Mouse (Mus musculus) embryonic facial prominence, embryonic 15.5 days (tissue): ENCODE data around the gene Vars. TPM values are rescaled to one million over a fixed set of nuclear protein-coding genes. Genes with fewer than 3 reads are reported as not detected.
A peak's percentile ranks its signal among the peaks of the same experiment; 100 is the strongest.

Experiments
- ATAC-seq: fragments of 200-750 bp; cut with Nextera tagmentation; 2 replicates; pipeline ENCODE4 v1.8.0; 2017; ENCODE audit warnings: low read depth, moderate TSS enrichment; ENCODE audit not compliant: insufficient number of reproducible peaks, low FRiP score, low TSS enrichment
- H3K27ac ChIP-seq: fragments of 300-500 bp; sonication (generic); replicated peaks from 2 replicates; pipeline ENCODE4 v1.5.1; 2015; ENCODE audit warnings: mild to moderate bottlenecking, inconsistent platforms
- H3K27me3 ChIP-seq: fragments of 300-500 bp; sonication (generic); 2 replicates; pipeline ENCODE4 v1.6.1; 2015; ENCODE audit warnings: inconsistent platforms
- H3K36me3 ChIP-seq: fragments of 300-500 bp; sonication (generic); 2 replicates; pipeline ENCODE4 v1.6.1; 2015; ENCODE audit warnings: mild to moderate bottlenecking, inconsistent platforms
- H3K4me1 ChIP-seq: fragments of 300-500 bp; sonication (generic); 2 replicates; pipeline ENCODE4 v1.6.1; 2015; ENCODE audit warnings: inconsistent platforms
- H3K4me2 ChIP-seq: fragments of 300-500 bp; sonication (generic); replicated peaks from 2 replicates; pipeline ENCODE4 v1.6.1; 2015; ENCODE audit warnings: mild to moderate bottlenecking, inconsistent platforms
- H3K4me3 ChIP-seq: fragments of 300-500 bp; sonication (generic); replicated peaks from 2 replicates; pipeline ENCODE4 v1.5.1; 2015; ENCODE audit warnings: mild to moderate bottlenecking, inconsistent platforms
- H3K9ac ChIP-seq: fragments of 300-500 bp; sonication (generic); 2 replicates; pipeline ENCODE4 v1.6.1; 2015; ENCODE audit warnings: inconsistent platforms
- H3K9me3 ChIP-seq: fragments of 300-500 bp; sonication (generic); replicated peaks from 2 replicates; pipeline ENCODE4 v1.6.1; 2016; ENCODE audit warnings: inconsistent platforms
- WGBS: fragments of 180-500 bp; shearing (Covaris S2); methylation state at CpG from one replicate; pipeline ENCODE4 v1.1.7; 2015; 5-methylcytosine and 5-hydroxymethylcytosine counted together
- polyA plus RNA-seq: library from polyadenylated mRNA; unstranded; fragments of >200 nt; fragmentation: Nextera tagmentation; extraction: Ambion mirVana; gene quantifications from 2 replicates; pipeline ENCODE4 v1.2.1, GENCODE M21; 2015

Gene Vars
- polyA plus RNA-seq, 1 experiment from 2014 or later = 108 TPM

- ATAC-seq = peak; percentile 56
These were observed 50.6 kb downstream of the Vars start for GRCm38 (mm10) chr17:35051156-35052086.

GRCm38 (mm10) chr17:35052271-35052798 is 51.5 kb downstream of the Vars start:
- Histone ChIP-seq H3K36me3 (peaks cover 41% of the 10 kb centered on the region), H3K9me3 (no peaks in the 10 kb centered on the region), H3K9ac (peak overlapping the region; percentile 54; the same call in 1 of the 2 replicates), H3K27ac (peak overlapping the region; percentile 95), H3K4me1 (peaks cover 41% of the 10 kb centered on the region), H3K4me3 (peak overlapping the region; percentile 62), H3K27me3 (no peaks in the 10 kb centered on the region), H3K4me2 (peak overlapping the region; percentile 87)
- 71% methylated on average over 12 of the region's 12 CpGs for WGBS
- no peak for ATAC-seq

More at GRCm38 (mm10) chr17:35051156-35052086, 50.6 kb downstream of the Vars start:
- Histone ChIP-seq H3K9ac (peak overlapping the region; percentile 54), H3K4me1 (peaks cover 47% of the 10 kb centered on the region), H3K4me2 (peak overlapping the region; percentile 87), H3K27me3 (no peaks in the 10 kb centered on the region), H3K4me3 (peak overlapping the region; percentile 62), H3K36me3 (peaks cover 38% of the 10 kb centered on the region), H3K27ac (peak overlapping the region; percentile 95), H3K9me3 (no peaks in the 10 kb centered on the region)
- WGBS = 1% methylated on average over 21 of the region's 21 CpGs

GRCm38 (mm10) chr17:35055691-35056495 is 55.1 kb downstream of the Vars start:
- no peaks in the 10 kb centered on the region for H3K9me3 ChIP-seq
- H3K4me1 ChIP-seq = peaks cover 38% of the 10 kb centered on the region
- H3K4me3 ChIP-seq = no peak overlapping the region
- no peak for ATAC-seq
- no peak overlapping the region for H3K9ac ChIP-seq
- H3K27me3 ChIP-seq = no peaks in the 10 kb centered on the region
- H3K36me3 ChIP-seq = peaks cover 52% of the 10 kb centered on the region
- WGBS = 89% methylated on average over 7 of the region's 7 CpGs
- H3K4me2 ChIP-seq = no peak overlapping the region
- H3K27ac ChIP-seq = no peak overlapping the region

GRCm38 (mm10) chr17:35057090-35057489 is 56.3 kb downstream of the Vars start:
- ATAC-seq = no peak
- H3K4me2 ChIP-seq = no peak overlapping the region
- H3K4me3 ChIP-seq = no peak overlapping the region
- 75% methylated on average over 3 of the region's 3 CpGs for WGBS
- H3K9me3 ChIP-seq = no peaks in the 10 kb centered on the region
- H3K27ac ChIP-seq = no peak overlapping the region
- no peak overlapping the region for H3K9ac ChIP-seq
- peaks cover 40% of the 10 kb centered on the region for H3K4me1 ChIP-seq
- H3K36me3 ChIP-seq = peaks cover 63% of the 10 kb centered on the region
- no peaks in the 10 kb centered on the region for H3K27me3 ChIP-seq

- WGBS = 51% methylated on average over 9 of the region's 9 CpGs
- Histone ChIP-seq H3K27ac (peak overlapping the region; percentile 95; the same call in 1 of the 2 replicates), H3K9me3 (no peaks in the 10 kb centered on the region), H3K4me2 (peak overlapping the region; percentile 79; the same call in 1 of the 2 replicates), H3K27me3 (no peaks in the 10 kb centered on the region), H3K4me1 (peaks cover 30% of the 10 kb centered on the region), H3K4me3 (peak overlapping the region; percentile 74), H3K36me3 (peaks cover 62% of the 10 kb centered on the region), H3K9ac (no peak overlapping the region)
- ATAC-seq = no peak
These were observed 57.5 kb downstream of the Vars start for GRCm38 (mm10) chr17:35058316-35058715.

- WGBS = 0% methylated on average over 57 of the region's 57 CpGs
- no peaks in the 10 kb centered on the region for H3K9me3 ChIP-seq
- H3K27ac ChIP-seq = peak within 1 kb of the TSS; percentile 95
- peak; percentile 93 for ATAC-seq
- peak within 1 kb of the TSS; percentile 74 for H3K4me3 ChIP-seq
- H3K4me1 ChIP-seq = peaks cover 31% of the 10 kb centered on the region
- H3K36me3 ChIP-seq = peaks cover 54% of the 10 kb centered on the region
- H3K27me3 ChIP-seq = 0 out of 2 replicates have a peak, but pooled peaks cover 6% of the 10 kb centered on the region
- H3K4me2 ChIP-seq = peak within 1 kb of the TSS; percentile 79
- peak within 1 kb of the TSS; percentile 81 for H3K9ac ChIP-seq
These were observed 58.4 kb downstream of the Vars start, which contains the start of gene Ddah2 for GRCm38 (mm10) chr17:35058911-35059892. Gene Ddah2, plus strand, starts transcription at chr17:35059035.

GRCm38 (mm10) chr17:35060071-35060470 is 59.3 kb downstream of the Vars start:
- peak overlapping the region; percentile 79 for H3K4me2 ChIP-seq
- H3K9ac ChIP-seq = peak overlapping the region; percentile 81
- H3K27me3 ChIP-seq = peaks cover 7% of the 10 kb centered on the region; the same call in 1 of the 2 replicates
- peak overlapping the region; percentile 95; the same call in 1 of the 2 replicates for H3K27ac ChIP-seq
- whole genome bisulfite sequencing = 20% methylated on average over 14 of the region's 14 CpGs
- no peaks in the 10 kb centered on the region for H3K9me3 ChIP-seq
- H3K4me3 ChIP-seq = peak overlapping the region; percentile 74
- H3K4me1 ChIP-seq = peaks cover 39% of the 10 kb centered on the region
- ATAC-seq = no peak
- H3K36me3 ChIP-seq = peaks cover 48% of the 10 kb centered on the region

- 56% methylated on average over 22 of the region's 22 CpGs for WGBS
These were observed 60.0 kb downstream of the Vars start for GRCm38 (mm10) chr17:35060737-35061297.

GRCm38 (mm10) chr17:35061299-35061698 is 60.5 kb downstream of the Vars start:
- no peak for ATAC-seq
- 71% methylated on average over 8 of the region's 8 CpGs for WGBS
- Histone ChIP-seq H3K36me3 (peaks cover 36% of the 10 kb centered on the region), H3K9me3 (no peaks in the 10 kb centered on the region), H3K4me1 (peaks cover 46% of the 10 kb centered on the region), H3K27ac (0 out of 2 replicates have a peak overlapping the region, but pooled peaks have one; percentile 17), H3K4me3 (no peak overlapping the region), H3K4me2 (peak overlapping the region; percentile 79; the same call in 1 of the 2 replicates), H3K9ac (no peak overlapping the region), H3K27me3 (peaks cover 15% of the 10 kb centered on the region; the same call in 1 of the 2 replicates)

More at GRCm38 (mm10) chr17:35060737-35061297, 60.0 kb downstream of the Vars start:
- peaks cover 41% of the 10 kb centered on the region for H3K36me3 ChIP-seq
- 0 out of 2 replicates have a peak overlapping the region, but pooled peaks have one; percentile 95 for H3K27ac ChIP-seq
- peak overlapping the region; percentile 79 for H3K4me2 ChIP-seq
- H3K9ac ChIP-seq = peak overlapping the region; percentile 81; the same call in 1 of the 2 replicates
- peak overlapping the region; percentile 74 for H3K4me3 ChIP-seq
- H3K27me3 ChIP-seq = peaks cover 12% of the 10 kb centered on the region; the same call in 1 of the 2 replicates
- no peak for ATAC-seq
- H3K4me1 ChIP-seq = peaks cover 46% of the 10 kb centered on the region
- no peaks in the 10 kb centered on the region for H3K9me3 ChIP-seq
